27 mouse cellular contexts compared by ENCODE assay signal in the genomic region with DNA sequence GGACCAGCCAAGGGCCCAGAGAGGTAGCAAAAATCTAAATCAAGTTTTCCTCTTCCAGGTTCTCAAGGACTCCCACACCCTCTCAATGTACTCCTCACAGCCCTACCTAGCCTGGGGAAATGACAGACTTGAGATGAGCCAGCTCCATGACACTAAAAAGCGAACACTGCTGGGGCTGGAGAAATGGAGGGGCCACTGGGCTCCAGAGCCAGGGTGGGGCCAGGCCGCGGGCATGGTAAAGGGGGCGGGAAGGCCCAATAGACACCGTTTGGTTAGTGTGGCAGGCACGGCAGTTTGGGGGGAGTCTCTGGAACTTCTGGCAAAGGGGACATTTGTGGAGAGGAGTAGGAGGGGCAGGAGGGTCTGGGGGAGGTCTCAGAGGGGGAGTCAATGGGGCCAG. TPM values are rescaled to one million over a fixed set of nuclear protein-coding genes. Genes with fewer than 3 reads are reported as not detected.
A peak's percentile ranks its signal among the peaks of the same experiment; 100 is the strongest.
DNase-seq lines count a peak whose midpoint lies in the region; ATAC-seq and TF ChIP-seq lines count a peak whose summit lies in the region.
"Had no signal": no experiment of that assay in that cellular context is flagged by ENCODE, and none has a peak within 500 bp of the region (broad histone marks: within the 10 kb centered on the region; RNA-seq: fewer than 3 reads in every experiment).

No protein-coding gene starts in this region.

- no peak overlapping the region for H3K4me3 ChIP-seq in heart, embryonic 11.5 days (ENCODE audit: low read depth, low read length)
- peak overlapping the region; percentile 61; the same call in 1 of the 2 replicates for H3K4me3 ChIP-seq in G1E (ENCODE audit: low read depth, low read length)
- H3K4me3 ChIP-seq in erythroblast, embryonic 14.5 days (replicated peaks): peak overlapping the region; percentile 59
- H3K4me3 ChIP-seq in liver, embryonic 14.5 days (ENCODE audit: insufficient read depth in 1 of 2, low read depth in 2 of 2, low read length in 2 of 2): peak overlapping the region; percentile 25 to 38; a peak in 3 of 4 replicates
- H3K4me3 ChIP-seq: heart, adult 2 months; intestine, embryonic 15.5 days; layer of hippocampus, adult 2 months; midbrain, embryonic 10.5 days; myocyte had no signal

- WGBS in heart, embryonic 11.5 days (ENCODE audit: insufficient replicate concordance): 56% methylated on average over 6 of the region's 6 CpGs
- 20% methylated on average over 6 of the region's 6 CpGs for WGBS in liver, embryonic 14.5 days (ENCODE audit: insufficient replicate concordance)

- no peaks in the 10 kb centered on the region for H3K9me3 ChIP-seq in heart, embryonic 11.5 days (replicated peaks; ENCODE audit: control insufficient read depth, low read length)
- H3K9me3 ChIP-seq in G1E (replicated peaks): no peaks in the 10 kb centered on the region
- H3K9me3 ChIP-seq in erythroblast, embryonic 14.5 days (ENCODE audit: control insufficient read depth, low read length): no peaks in the 10 kb centered on the region
- H3K9me3 ChIP-seq in liver, embryonic 14.5 days (ENCODE audit: control insufficient read depth, low read length): no peaks in the 10 kb centered on the region
- H3K9me3 ChIP-seq: intestine, embryonic 15.5 days; midbrain, embryonic 10.5 days had no signal

- ATAC-seq in heart, embryonic 11.5 days (replicated peaks; ENCODE audit: insufficient number of reproducible peaks, low FRiP score, low TSS enrichment): no peak
- ATAC-seq in G1E (ENCODE audit: extremely low read depth, insufficient number of reproducible peaks, low FRiP score, poor library complexity, severe bottlenecking): no peak
- ATAC-seq in liver, embryonic 14.5 days (ENCODE audit: insufficient read depth): peak; percentile 74
- ATAC-seq: CD4-positive, CD25-positive, alpha-beta regulatory T cell, adult 4 months; hindbrain, embryonic 16.5 days; intestine, embryonic 15.5 days; midbrain, embryonic 16.5 days; Patski had no signal

- peak overlapping the region; percentile 22 for H3K27ac ChIP-seq in heart, embryonic 11.5 days (ENCODE audit: low read depth, low read length)
- peak overlapping the region; percentile 94 for H3K27ac ChIP-seq in liver, embryonic 14.5 days
- H3K27ac ChIP-seq: heart, adult 2 months; intestine, embryonic 15.5 days; layer of hippocampus, adult 2 months; macrophage; midbrain, embryonic 10.5 days had no signal

- no peak for TF ChIP-seq EP300 in liver, embryonic 14.5 days (IDR thresholded peaks at IDR 0.05; ENCODE audit: low read depth)

- H3K9ac ChIP-seq in heart, embryonic 11.5 days (ENCODE audit: low read depth, low read length): no peak overlapping the region
- H3K9ac ChIP-seq in liver, embryonic 14.5 days (replicated peaks): peak overlapping the region; percentile 73
- H3K9ac ChIP-seq: intestine, embryonic 15.5 days had no signal

- no peak overlapping the region; the same call in 1 of the 2 replicates for H3K4me2 ChIP-seq in heart, embryonic 11.5 days
- H3K4me2 ChIP-seq in liver, embryonic 14.5 days (ENCODE audit: low read depth): peak overlapping the region; percentile 71
- H3K4me2 ChIP-seq: intestine, embryonic 15.5 days had no signal

- no peak for TF ChIP-seq CTCF in G1E (IDR thresholded peaks at IDR 0.05; ENCODE audit: low read depth, low read length)
- TF ChIP-seq CTCF in liver, embryonic 14.5 days (IDR thresholded peaks at IDR 0.05; ENCODE audit: low read depth): no peak

- no peak for DNase-seq in heart, adult 9 months (ENCODE audit: low spot score in 2 of 2)
- DNase-seq in G1E (ENCODE audit: low spot score): no peak
- no peak for DNase-seq in liver, embryonic 14.5 days (ENCODE audit: low read depth in 3 of 3, low spot score in 3 of 3)
- DNase-seq in cerebellum, postnatal 25 days: no peak
- DNase-seq in retina, embryonic 14.5 days (ENCODE audit: low spot score): no peak
- no peak for DNase-seq in adrenal gland, postnatal 14 days
- DNase-seq: cerebellum, adult 2 months; cerebellum, postnatal 36 days; gastrocnemius, postnatal 25 days; heart, adult 2 months; heart, postnatal 4 days; kidney, adult 8-10 months; kidney, postnatal 10 days; thymus, adult 18-20 months; thymus, postnatal 36 days had no signal

- H3K27me3 ChIP-seq in heart, embryonic 11.5 days (ENCODE audit: control insufficient read depth, insufficient read depth, low read length): no peaks in the 10 kb centered on the region
- H3K27me3 ChIP-seq in G1E (ENCODE audit: insufficient read depth, low read length): no peaks in the 10 kb centered on the region
- H3K27me3 ChIP-seq in erythroblast, embryonic 14.5 days (ENCODE audit: control insufficient read depth): no peaks in the 10 kb centered on the region
- no peaks in the 10 kb centered on the region for H3K27me3 ChIP-seq in liver, embryonic 14.5 days (ENCODE audit: control insufficient read depth, insufficient read depth, low read length)
- H3K27me3 ChIP-seq: intestine, embryonic 15.5 days; Patski had no signal

- H3K4me1 ChIP-seq in heart, embryonic 11.5 days (ENCODE audit: control insufficient read depth, insufficient read depth, low read length): peaks cover 6% of the 10 kb centered on the region; the same call in 1 of the 2 replicates
- H3K4me1 ChIP-seq in G1E (ENCODE audit: insufficient read depth, low read depth, low read length): peaks cover 87% of the 10 kb centered on the region
- peaks cover 96% of the 10 kb centered on the region for H3K4me1 ChIP-seq in erythroblast, embryonic 14.5 days (ENCODE audit: control insufficient read depth)
- H3K4me1 ChIP-seq in liver, embryonic 14.5 days (replicated peaks; ENCODE audit: control insufficient read depth in 2 of 2, insufficient read depth in 2 of 2, low read length in 1 of 2): peaks cover 46 to 55% of the 10 kb centered on the region in 2 experiments

- H3K36me3 ChIP-seq in heart, embryonic 11.5 days (ENCODE audit: control insufficient read depth, insufficient read depth, low read length): peaks cover 17% of the 10 kb centered on the region; the same call in 1 of the 2 replicates
- peaks cover 61% of the 10 kb centered on the region for H3K36me3 ChIP-seq in G1E (replicated peaks)
- peaks cover 77% of the 10 kb centered on the region for H3K36me3 ChIP-seq in erythroblast, embryonic 14.5 days (ENCODE audit: control insufficient read depth)
- peaks cover 52% of the 10 kb centered on the region for H3K36me3 ChIP-seq in liver, embryonic 14.5 days (replicated peaks; ENCODE audit: control insufficient read depth, insufficient read depth, low read depth)

RNA-seq across cellular contexts. Expression of gene Slc23a3, which starts 2.6 kb away (rescaled TPM):
- 0.20 TPM in 1 of 2 replicates, not detected in the other for polyA plus RNA-seq in heart, embryonic 11.5 days (2014; fragmentation: Nextera tagmentation; extraction: Ambion mirVana)
- total RNA-seq in G1E (2014; fragmentation: Nextera tagmentation): 0.83 and 1.5 TPM in 2 replicates
- 0.22 and 0.29 TPM in 2 replicates for total RNA-seq in G1E (2017)
- 0.03 TPM in 1 of 2 replicates, not detected in the other for polyA plus RNA-seq in G1E (2012)
- polyA plus RNA-seq in erythroblast, embryonic 14.5 days (2012): 0.05 TPM in 1 of 2 replicates, not detected in the other
- polyA plus RNA-seq in liver, embryonic 14.5 days (2012; rRNA removed): 1.4 and 1.7 TPM in 2 replicates
- polyA plus RNA-seq in liver, embryonic 14.5 days (2014; fragmentation: Nextera tagmentation; extraction: Ambion mirVana): 1.2 TPM in 2 replicates
- total RNA-seq in adrenal gland, postnatal 14 days (2021): 0.71 TPM in 1 of 2 replicates, not detected in the other
- polyA plus RNA-seq: cerebellum, adult 2 months; hindbrain, embryonic 16.5 days; macrophage; midbrain, embryonic 16.5 days; neural tube, embryonic 14.5 days had no signal

RNA-seq across cellular contexts. Expression of gene Cnppd1, which starts 6.2 kb away (rescaled TPM):
- polyA plus RNA-seq in heart, embryonic 11.5 days (2014; fragmentation: Nextera tagmentation; extraction: Ambion mirVana): 31.6 and 31.8 TPM in 2 replicates
- total RNA-seq in G1E (2014; fragmentation: Nextera tagmentation) (77.3 and 93.4 TPM in 2 replicates), G1E (2017) (140 and 143 TPM in 2 replicates)
- 83.2 and 105 TPM in 2 replicates for polyA plus RNA-seq in G1E (2012)
- polyA plus RNA-seq in erythroblast, embryonic 14.5 days (2012): 8.4 and 9.6 TPM in 2 replicates
- polyA plus RNA-seq in liver, embryonic 14.5 days (2012; rRNA removed): 29.5 and 33.3 TPM in 2 replicates
- 31.1 and 41.0 TPM in 2 replicates for polyA plus RNA-seq in liver, embryonic 14.5 days (2014; fragmentation: Nextera tagmentation; extraction: Ambion mirVana)
- total RNA-seq in adrenal gland, postnatal 14 days (2021): 35.0 and 47.1 TPM in 2 replicates

RNA-seq across cellular contexts. Expression of gene Retreg2, which starts 6.3 kb away (rescaled TPM):
- polyA plus RNA-seq in heart, embryonic 11.5 days (2014; fragmentation: Nextera tagmentation; extraction: Ambion mirVana): 31.9 and 37.7 TPM in 2 replicates
- 85.7 and 93.8 TPM in 2 replicates for total RNA-seq in G1E (2014; fragmentation: Nextera tagmentation)
- 111 and 120 TPM in 2 replicates for total RNA-seq in G1E (2017)
- 101 and 112 TPM in 2 replicates for polyA plus RNA-seq in G1E (2012)
- polyA plus RNA-seq in erythroblast, embryonic 14.5 days (2012): 10.9 and 14.3 TPM in 2 replicates
- 61.8 and 74.5 TPM in 2 replicates for polyA plus RNA-seq in liver, embryonic 14.5 days (2012; rRNA removed)
- 45.1 and 58.8 TPM in 2 replicates for polyA plus RNA-seq in liver, embryonic 14.5 days (2014; fragmentation: Nextera tagmentation; extraction: Ambion mirVana)
- 74.1 and 78.4 TPM in 2 replicates for total RNA-seq in adrenal gland, postnatal 14 days (2021)

RNA-seq across cellular contexts. Expression of gene Nhej1, which starts 11.3 kb away (rescaled TPM):
- 7.6 and 8.5 TPM in 2 replicates for polyA plus RNA-seq in heart, embryonic 11.5 days (2014; fragmentation: Nextera tagmentation; extraction: Ambion mirVana)
- total RNA-seq in G1E (2014; fragmentation: Nextera tagmentation): 2.5 and 5.1 TPM in 2 replicates
- total RNA-seq in G1E (2017): 12.3 and 12.4 TPM in 2 replicates
- 0.40 and 0.47 TPM in 2 replicates for polyA plus RNA-seq in G1E (2012)
- polyA plus RNA-seq in erythroblast, embryonic 14.5 days (2012): 0.05 and 0.08 TPM in 2 replicates
- polyA plus RNA-seq in liver, embryonic 14.5 days (2012; rRNA removed): 1.3 and 2.0 TPM in 2 replicates
- polyA plus RNA-seq in liver, embryonic 14.5 days (2014; fragmentation: Nextera tagmentation; extraction: Ambion mirVana): 5.2 and 7.2 TPM in 2 replicates
- total RNA-seq in adrenal gland, postnatal 14 days (2021): 4.3 and 5.9 TPM in 2 replicates

RNA-seq across cellular contexts. Expression of gene Zfand2b, which starts 32.2 kb away (rescaled TPM):
- polyA plus RNA-seq in heart, embryonic 11.5 days (2014; fragmentation: Nextera tagmentation; extraction: Ambion mirVana): 31.9 and 33.8 TPM in 2 replicates
- total RNA-seq in G1E (2014; fragmentation: Nextera tagmentation) (45.8 and 58.0 TPM in 2 replicates), G1E (2017) (47.7 and 53.7 TPM in 2 replicates)
- polyA plus RNA-seq in G1E (2012): 21.0 and 24.2 TPM in 2 replicates
- 6.7 and 7.3 TPM in 2 replicates for polyA plus RNA-seq in erythroblast, embryonic 14.5 days (2012)
- 35.3 and 43.5 TPM in 2 replicates for polyA plus RNA-seq in liver, embryonic 14.5 days (2012; rRNA removed)
- 40.6 and 41.6 TPM in 2 replicates for polyA plus RNA-seq in liver, embryonic 14.5 days (2014; fragmentation: Nextera tagmentation; extraction: Ambion mirVana)
- total RNA-seq in adrenal gland, postnatal 14 days (2021): 26.3 and 33.5 TPM in 2 replicates
